Mouse (Mus musculus) MEL (cell line): ENCODE results near the gene Stat1.

Experiments used
- POLR2A ChIP-seq, 2 experiments: IDR thresholded peaks; 2 replicates each; pipeline ENCODE4 v1.6.1; 2011 to 2012; ENCODE audit warnings: low read length in 2 of 2, mild to moderate bottlenecking in 2 of 2, control low read depth in 1 of 2, improper control_type of control experiment in 1 of 2, low read depth in 1 of 2, moderate library complexity in 1 of 2; ENCODE audit not compliant: control insufficient read depth in 1 of 2, insufficient read depth in 1 of 2, poor library complexity in 1 of 2
- TCF12 ChIP-seq: IDR thresholded peaks from 2 replicates; pipeline ENCODE4 v1.6.1; 2014; ENCODE audit warnings: low read depth, mild to moderate bottlenecking, inconsistent platforms, low read length, improper control_type of control experiment, moderate library complexity

- TF ChIP-seq POLR2A (IDR thresholded peaks at IDR 0.05; ENCODE audit: control insufficient read depth in 1 of 2, insufficient read depth in 1 of 2, low read depth in 1 of 2, low read length in 2 of 2, poor library complexity in 1 of 2), result no peak
- TF ChIP-seq TCF12, result no peak
These were observed 44.6 kb downstream of the Stat1 start for GRCm38 (mm10) chr1:52163707-52164457.
